Mouse (Mus musculus) liver, embryonic 14.5 days (tissue): ENCODE measurements around the gene Lpar4. TPM values are rescaled to one million over a fixed set of nuclear protein-coding genes. Genes with fewer than 3 reads are reported as not detected.

ENCODE experiments used
- ATAC-seq: fragments of 200-750 bp; cut with Nextera tagmentation; 2 replicates; pipeline ENCODE4 v1.8.0; 2017; ENCODE audit warnings: moderate number of reproducible peaks, mild to moderate bottlenecking, moderate library complexity; ENCODE audit not compliant: insufficient read depth
- DNase-seq, 3 experiments: peaks; one replicate each; pipeline ENCODE4 v3.0.0-alpha.2; 2012 to 2013; ENCODE audit warnings: low read depth in 3 of 3, low spot score in 3 of 3
- H3K27ac ChIP-seq: fragments of 300-500 bp; sonication (generic); 2 replicates; pipeline ENCODE4 v1.5.1; 2014; ENCODE audit warnings: moderate library complexity, mild to moderate bottlenecking, control low read depth, inconsistent platforms
- H3K27me3 ChIP-seq: fragments of 300-500 bp; sonication (generic); 2 replicates; pipeline ENCODE4 v1.6.1; 2014; ENCODE audit warnings: mild to moderate bottlenecking, low read length, moderate library complexity; ENCODE audit not compliant: control insufficient read depth, insufficient read depth
- H3K36me3 ChIP-seq: fragments of 300-500 bp; sonication (generic); replicated peaks from 2 replicates; pipeline ENCODE4 v1.6.1; 2014; ENCODE audit warnings: low read depth; ENCODE audit not compliant: control insufficient read depth, insufficient read depth
- H3K4me1 ChIP-seq, 2 experiments: fragments of 200-500 bp in 1 of 2; fragments of 300-500 bp in 1 of 2; sonication (generic) in 1 of 2; replicated peaks; 2 replicates each; pipeline ENCODE4 v1.6.1; 2012 to 2014; ENCODE audit warnings: antibody characterized with exemption in 1 of 2, inconsistent platforms in 1 of 2, low read length in 1 of 2; ENCODE audit not compliant: control insufficient read depth in 2 of 2, insufficient read depth in 2 of 2
- H3K4me2 ChIP-seq: fragments of 300-500 bp; sonication (generic); 2 replicates; pipeline ENCODE4 v1.6.1; 2014; ENCODE audit warnings: low read depth, mild to moderate bottlenecking, control low read depth, moderate library complexity
- H3K4me3 ChIP-seq, 2 experiments: fragments of 200-500 bp in 1 of 2; fragments of 300-500 bp in 1 of 2; sonication (generic) in 1 of 2; 2 replicates each; pipeline ENCODE4 v1.5.1; 2012 to 2014; ENCODE audit warnings: low read depth in 2 of 2, low read length in 2 of 2, mild to moderate bottlenecking in 2 of 2, control low read depth in 1 of 2, inconsistent platforms in 1 of 2, moderate library complexity in 1 of 2; ENCODE audit not compliant: insufficient read depth in 1 of 2
- H3K9ac ChIP-seq: fragments of 300-500 bp; sonication (generic); replicated peaks from 2 replicates; pipeline ENCODE4 v1.6.1; 2014; ENCODE audit warnings: mild to moderate bottlenecking, control low read depth, moderate library complexity
- H3K9me3 ChIP-seq: fragments of 300-500 bp; sonication (generic); 2 replicates; pipeline ENCODE4 v1.6.1; 2016; ENCODE audit warnings: low read length, mixed read lengths; ENCODE audit not compliant: control insufficient read depth
- CTCF ChIP-seq: IDR thresholded peaks from 2 replicates; pipeline ENCODE4 v1.5.1; 2016; ENCODE audit warnings: antibody characterized with exemption, low read depth, control low read depth
- EP300 ChIP-seq: IDR thresholded peaks from 2 replicates; pipeline ENCODE4 v1.6.1; 2016; ENCODE audit warnings: antibody characterized with exemption, low read depth
- WGBS: fragments of 180-500 bp; shearing (Covaris S2); extraction: QIAGEN DNeasy Blood & Tissue Kit; methylation state at CpG from one replicate; pipeline ENCODE4 v1.1.7; 2014; ENCODE audit not compliant: insufficient replicate concordance; 5-methylcytosine and 5-hydroxymethylcytosine counted together
- polyA plus RNA-seq, 2 experiments: library from polyadenylated mRNA; depleted of rRNA in 1 of 2; stranded (reverse) in 1 of 2; unstranded in 1 of 2; fragments of >200 nt; fragmentation: Nextera tagmentation in 1 of 2; extraction: Ambion mirVana in 1 of 2; gene quantifications; 2 replicates each; pipeline versions ENCODE4 v1.2.1 to v1.2.3; 2012 to 2014

The Lpar4 gene
- polyA plus RNA-seq (2012; rRNA removed) (0.62 and 0.70 TPM in 2 replicates), polyA plus RNA-seq (2014; fragmentation: Nextera tagmentation; extraction: Ambion mirVana) (1.8 and 2.7 TPM in 2 replicates)

GRCm38 (mm10) chrX:106920175-106920827 is at the start of gene Lpar4:
Gene Lpar4, plus strand, starts transcription at chrX:106920625.
- no peak within 1 kb of the TSS; the same call in 1 of the 2 replicates for H3K9ac ChIP-seq
- ATAC-seq (no peak), DNase-seq (peak in 1 of 3 experiments; percentile 1)
- no peaks in the 10 kb centered on the region for H3K9me3 ChIP-seq
- H3K27me3 ChIP-seq = no peaks in the 10 kb centered on the region
- no peaks in the 10 kb centered on the region for H3K36me3 ChIP-seq
- peak within 1 kb of the TSS; percentile 56 for H3K4me2 ChIP-seq
- TF ChIP-seq CTCF = no peak
- no peak for TF ChIP-seq EP300
- peak within 1 kb of the TSS; percentile 36 to 43 for H3K4me3 ChIP-seq
- H3K27ac ChIP-seq = no peak within 1 kb of the TSS
- H3K4me1 ChIP-seq = no peaks in the 10 kb centered on the region
- 18% methylated on average over 11 of the region's 11 CpGs for WGBS

GRCm38 (mm10) chrX:106871426-106871825 is 49.0 kb upstream of the Lpar4 start:
- no peak overlapping the region for H3K9ac ChIP-seq
- DNase-seq = no peak
- H3K27me3 ChIP-seq = no peaks in the 10 kb centered on the region; the same call in 1 of the 2 replicates
- no peak for ATAC-seq
- no peaks in the 10 kb centered on the region for H3K36me3 ChIP-seq
- no peaks in the 10 kb centered on the region for H3K9me3 ChIP-seq
- no peaks in the 10 kb centered on the region for H3K4me1 ChIP-seq
- TF ChIP-seq CTCF (no peak), EP300 (no peak)
- H3K4me3 ChIP-seq = no peak overlapping the region
- H3K4me2 ChIP-seq = no peak overlapping the region
- no peak overlapping the region for H3K27ac ChIP-seq
- WGBS = 53% methylated on average over 3 of the region's 3 CpGs

GRCm38 (mm10) chrX:106871894-106872293 is 48.5 kb upstream of the Lpar4 start:
- TF ChIP-seq CTCF = no peak
- TF ChIP-seq EP300 = no peak
- DNase-seq (no peak), ATAC-seq (no peak)
- Histone ChIP-seq H3K4me2 (no peak overlapping the region), H3K27ac (no peak overlapping the region), H3K9me3 (no peaks in the 10 kb centered on the region), H3K36me3 (no peaks in the 10 kb centered on the region), H3K9ac (no peak overlapping the region), H3K4me1 (no peaks in the 10 kb centered on the region), H3K27me3 (no peaks in the 10 kb centered on the region; the same call in 1 of the 2 replicates), H3K4me3 (no peak overlapping the region)
- WGBS = 36% methylated on average over 3 of the region's 3 CpGs

GRCm38 (mm10) chrX:106872315-106872714 is 48.1 kb upstream of the Lpar4 start:
- H3K9ac ChIP-seq = no peak overlapping the region
- H3K9me3 ChIP-seq = no peaks in the 10 kb centered on the region
- H3K27me3 ChIP-seq = no peaks in the 10 kb centered on the region; the same call in 1 of the 2 replicates
- no peaks in the 10 kb centered on the region for H3K36me3 ChIP-seq
- H3K27ac ChIP-seq = no peak overlapping the region
- H3K4me2 ChIP-seq = no peak overlapping the region
- no peaks in the 10 kb centered on the region for H3K4me1 ChIP-seq
- H3K4me3 ChIP-seq = no peak overlapping the region
- 53% methylated on average over 4 of the region's 4 CpGs for WGBS
- no peak for ATAC-seq
- TF ChIP-seq EP300 (no peak), CTCF (no peak)
- no peak for DNase-seq

- Histone ChIP-seq H3K4me3 (no peak overlapping the region), H3K27me3 (no peaks in the 10 kb centered on the region), H3K9me3 (no peaks in the 10 kb centered on the region), H3K9ac (no peak overlapping the region), H3K4me1 (no peaks in the 10 kb centered on the region), H3K36me3 (no peaks in the 10 kb centered on the region), H3K27ac (no peak overlapping the region), H3K4me2 (no peak overlapping the region)
- no peak for DNase-seq
- ATAC-seq = no peak
- TF ChIP-seq EP300 (no peak), CTCF (no peak)
- WGBS = 60% methylated on average over 2 of the region's 2 CpGs
These were observed 22.6 kb upstream of the Lpar4 start for GRCm38 (mm10) chrX:106897707-106898275.
